Mouse (Mus musculus) forebrain, embryonic 16.5 days (tissue): ENCODE results near the gene Eipr1. TPM values are rescaled to one million over a fixed set of nuclear protein-coding genes. Genes with fewer than 3 reads are reported as not detected.
A peak's percentile ranks its signal among the peaks of the same experiment; 100 is the strongest.

Experiments
- ATAC-seq: fragments of 200-750 bp; cut with Nextera tagmentation; 2 replicates; pipeline ENCODE4 v1.8.0; 2017; ENCODE audit warnings: mild to moderate bottlenecking, moderate library complexity
- H3K27ac ChIP-seq: fragments of 300-500 bp; sonication (generic); 2 replicates; pipeline ENCODE4 v1.5.1; 2014; ENCODE audit warnings: low read length, control low read depth
- H3K27me3 ChIP-seq: fragments of 300-500 bp; sonication (generic); replicated peaks from 2 replicates; pipeline ENCODE4 v1.6.1; 2014; ENCODE audit warnings: low read length; ENCODE audit not compliant: control insufficient read depth, insufficient read depth
- H3K36me3 ChIP-seq: fragments of 300-500 bp; sonication (generic); 2 replicates; pipeline ENCODE4 v1.6.1; 2014; ENCODE audit not compliant: control insufficient read depth, insufficient read depth
- H3K4me1 ChIP-seq: fragments of 300-500 bp; sonication (generic); replicated peaks from 2 replicates; pipeline ENCODE4 v1.6.1; 2014; ENCODE audit warnings: low read length; ENCODE audit not compliant: control insufficient read depth, insufficient read depth
- H3K4me2 ChIP-seq: fragments of 300-500 bp; sonication (generic); 2 replicates; pipeline ENCODE4 v1.6.1; 2014; ENCODE audit warnings: mild to moderate bottlenecking, low read length, control low read depth
- H3K4me3 ChIP-seq: fragments of 300-500 bp; sonication (generic); replicated peaks from 2 replicates; pipeline ENCODE4 v1.5.1; 2014; ENCODE audit warnings: mild to moderate bottlenecking, low read length, control low read depth
- H3K9ac ChIP-seq: fragments of 300-500 bp; sonication (generic); replicated peaks from 2 replicates; pipeline ENCODE4 v1.6.1; 2014; ENCODE audit warnings: low read depth, low read length, control low read depth
- H3K9me3 ChIP-seq: fragments of 300-500 bp; sonication (generic); 2 replicates; pipeline ENCODE4 v1.6.1; 2016; ENCODE audit warnings: low read length; ENCODE audit not compliant: control insufficient read depth
- WGBS: fragments of 180-500 bp; shearing (Covaris S2); extraction: QIAGEN DNeasy Blood & Tissue Kit; methylation state at CpG from one replicate; pipeline ENCODE4 v1.1.7; 2014; 5-methylcytosine and 5-hydroxymethylcytosine counted together
- polyA plus RNA-seq: library from polyadenylated mRNA; unstranded; fragments of >200 nt; fragmentation: Nextera tagmentation; extraction: Ambion mirVana; gene quantifications from 2 replicates; pipeline ENCODE4 v1.2.1, GENCODE M21; 2015

The Eipr1 gene
- polyA plus RNA-seq, 1 experiment from 2014 or later, result 79.3 TPM

- Histone ChIP-seq H3K9me3 (no peaks in the 10 kb centered on the region), H3K4me1 (peaks cover 12% of the 10 kb centered on the region), H3K4me3 (no peak overlapping the region), H3K27me3 (no peaks in the 10 kb centered on the region), H3K9ac (no peak overlapping the region), H3K4me2 (no peak overlapping the region), H3K27ac (no peak overlapping the region), H3K36me3 (no peaks in the 10 kb centered on the region)
- WGBS, result 90% methylated on average over 4 of the region's 4 CpGs
- no peak for ATAC-seq
These were observed 4.4 kb downstream of the Eipr1 start for GRCm38 (mm10) chr12:28756019-28756418.

- Histone ChIP-seq H3K27me3 (no peaks in the 10 kb centered on the region), H3K4me2 (no peak overlapping the region), H3K9me3 (no peaks in the 10 kb centered on the region), H3K4me3 (no peak overlapping the region), H3K36me3 (0 out of 2 replicates have a peak, but pooled peaks cover 2% of the 10 kb centered on the region), H3K9ac (no peak overlapping the region), H3K4me1 (no peaks in the 10 kb centered on the region), H3K27ac (no peak overlapping the region)
- 90% methylated on average over 7 of the region's 7 CpGs for WGBS
- no peak for ATAC-seq
These were observed 18.4 kb downstream of the Eipr1 start for GRCm38 (mm10) chr12:28769953-28770352.

GRCm38 (mm10) chr12:28773815-28774214, 22.2 kb downstream of the Eipr1 start:
- Histone ChIP-seq H3K27me3 (no peaks in the 10 kb centered on the region), H3K9me3 (no peaks in the 10 kb centered on the region), H3K9ac (no peak overlapping the region), H3K4me3 (no peak overlapping the region), H3K36me3 (no peaks in the 10 kb centered on the region), H3K4me2 (no peak overlapping the region), H3K27ac (no peak overlapping the region), H3K4me1 (0 out of 2 replicates have a peak, but pooled peaks cover 4% of the 10 kb centered on the region)
- 88% methylated on average over 3 of the region's 3 CpGs for WGBS
- no peak for ATAC-seq

- H3K27ac ChIP-seq, result no peak overlapping the region
These were observed 23.5 kb downstream of the Eipr1 start for GRCm38 (mm10) chr12:28775120-28775519.

GRCm38 (mm10) chr12:28775627-28776026, 24.0 kb downstream of the Eipr1 start:
- Histone ChIP-seq H3K36me3 (no peaks in the 10 kb centered on the region), H3K4me2 (no peak overlapping the region), H3K4me3 (no peak overlapping the region), H3K4me1 (0 out of 2 replicates have a peak, but pooled peaks cover 4% of the 10 kb centered on the region), H3K27ac (no peak overlapping the region), H3K9me3 (no peaks in the 10 kb centered on the region), H3K27me3 (no peaks in the 10 kb centered on the region), H3K9ac (no peak overlapping the region)
- no peak for ATAC-seq
- 84% methylated on average over 6 of the region's 6 CpGs for WGBS

More at GRCm38 (mm10) chr12:28775120-28775519, 23.5 kb downstream of the Eipr1 start:
- 0 out of 2 replicates have a peak, but pooled peaks cover 4% of the 10 kb centered on the region for H3K4me1 ChIP-seq
- WGBS, result 16% methylated on average over 8 of the region's 8 CpGs
- H3K9ac ChIP-seq, result no peak overlapping the region
- H3K4me3 ChIP-seq, result no peak overlapping the region
- H3K36me3 ChIP-seq, result no peaks in the 10 kb centered on the region
- H3K9me3 ChIP-seq, result no peaks in the 10 kb centered on the region
- H3K27me3 ChIP-seq, result no peaks in the 10 kb centered on the region
- H3K4me2 ChIP-seq, result no peak overlapping the region
- ATAC-seq, result no peak

- Histone ChIP-seq H3K9me3 (no peaks in the 10 kb centered on the region), H3K4me1 (peaks cover 13% of the 10 kb centered on the region), H3K36me3 (no peaks in the 10 kb centered on the region), H3K4me2 (no peak overlapping the region), H3K4me3 (no peak overlapping the region), H3K9ac (no peak overlapping the region), H3K27ac (no peak overlapping the region), H3K27me3 (no peaks in the 10 kb centered on the region)
- ATAC-seq, result no peak
- 81% methylated on average over 7 of the region's 7 CpGs for WGBS
These were observed 28.6 kb downstream of the Eipr1 start for GRCm38 (mm10) chr12:28780180-28780579.

GRCm38 (mm10) chr12:28782637-28783036, 31.0 kb downstream of the Eipr1 start:
- Histone ChIP-seq H3K9me3 (no peaks in the 10 kb centered on the region), H3K4me3 (no peak overlapping the region), H3K27ac (no peak overlapping the region), H3K4me2 (no peak overlapping the region), H3K4me1 (peaks cover 10% of the 10 kb centered on the region), H3K9ac (no peak overlapping the region), H3K36me3 (no peaks in the 10 kb centered on the region), H3K27me3 (no peaks in the 10 kb centered on the region)
- 96% methylated on average over 3 of the region's 3 CpGs for WGBS
- ATAC-seq, result no peak

- H3K9me3 ChIP-seq, result no peaks in the 10 kb centered on the region
- no peak overlapping the region for H3K4me3 ChIP-seq
- no peak overlapping the region for H3K4me2 ChIP-seq
- no peaks in the 10 kb centered on the region for H3K36me3 ChIP-seq
- peak; percentile 71 for ATAC-seq
- WGBS, result 26% methylated on average over 4 of the region's 4 CpGs
- no peak overlapping the region for H3K27ac ChIP-seq
- H3K4me1 ChIP-seq, result peaks cover 10% of the 10 kb centered on the region
- H3K27me3 ChIP-seq, result no peaks in the 10 kb centered on the region
- H3K9ac ChIP-seq, result no peak overlapping the region
These were observed 32.8 kb downstream of the Eipr1 start for GRCm38 (mm10) chr12:28784355-28784754.

GRCm38 (mm10) chr12:28784864-28785263, 33.3 kb downstream of the Eipr1 start:
- Histone ChIP-seq H3K27me3 (no peaks in the 10 kb centered on the region), H3K36me3 (no peaks in the 10 kb centered on the region), H3K27ac (no peak overlapping the region), H3K9ac (no peak overlapping the region; the same call in 1 of the 2 replicates), H3K4me1 (peaks cover 10% of the 10 kb centered on the region), H3K4me2 (no peak overlapping the region), H3K4me3 (no peak overlapping the region), H3K9me3 (no peaks in the 10 kb centered on the region)
- 20% methylated on average over 8 of the region's 8 CpGs for WGBS
- ATAC-seq, result no peak

- H3K36me3 ChIP-seq, result no peaks in the 10 kb centered on the region
- H3K27me3 ChIP-seq, result no peaks in the 10 kb centered on the region
- no peak overlapping the region for H3K27ac ChIP-seq
- no peak for ATAC-seq
- no peak overlapping the region for H3K4me3 ChIP-seq
- 4% methylated on average over 1 of the region's 1 CpGs for WGBS
- no peak overlapping the region for H3K9ac ChIP-seq
- no peaks in the 10 kb centered on the region for H3K9me3 ChIP-seq
- peaks cover 12% of the 10 kb centered on the region for H3K4me1 ChIP-seq
- H3K4me2 ChIP-seq, result no peak overlapping the region
These were observed 33.7 kb downstream of the Eipr1 start for GRCm38 (mm10) chr12:28785299-28785698.
